Mouse (Mus musculus) heart, embryonic 16.5 days (tissue): Measurements from ENCODE around the gene Aff3. TPM values are rescaled to one million over a fixed set of nuclear protein-coding genes. Genes with fewer than 3 reads are reported as not detected.
A peak's percentile ranks its signal among the peaks of the same experiment; 100 is the strongest.

Source experiments
- ATAC-seq: fragments of 200-750 bp; cut with Nextera tagmentation; replicated peaks from 2 replicates; pipeline ENCODE4 v1.8.0; 2017; ENCODE audit warnings: moderate number of reproducible peaks; ENCODE audit not compliant: insufficient read depth, low FRiP score; ENCODE audit errors: extremely low read depth
- H3K27ac ChIP-seq: fragments of 300-500 bp; sonication (generic); 2 replicates; pipeline ENCODE4 v1.5.1; 2014; ENCODE audit warnings: mild to moderate bottlenecking, low read length, control low read depth, moderate library complexity
- H3K27me3 ChIP-seq: fragments of 300-500 bp; sonication (generic); 2 replicates; pipeline ENCODE4 v1.6.1; 2014; ENCODE audit warnings: low read length, mixed read lengths; ENCODE audit not compliant: control insufficient read depth, insufficient read depth
- H3K36me3 ChIP-seq: fragments of 300-500 bp; sonication (generic); 2 replicates; pipeline ENCODE4 v1.6.1; 2014; ENCODE audit not compliant: control insufficient read depth, insufficient read depth
- H3K4me1 ChIP-seq: fragments of 300-500 bp; sonication (generic); 2 replicates; pipeline ENCODE4 v1.6.1; 2014; ENCODE audit warnings: low read length, mixed read lengths; ENCODE audit not compliant: control insufficient read depth, insufficient read depth
- H3K4me2 ChIP-seq: fragments of 300-500 bp; sonication (generic); 2 replicates; pipeline ENCODE4 v1.6.1; 2014; ENCODE audit warnings: low read depth, mild to moderate bottlenecking, control low read depth, low read length
- H3K4me3 ChIP-seq: fragments of 300-500 bp; sonication (generic); 2 replicates; pipeline ENCODE4 v1.5.1; 2014; ENCODE audit warnings: mild to moderate bottlenecking, control low read depth, low read length
- H3K9ac ChIP-seq: fragments of 300-500 bp; sonication (generic); 2 replicates; pipeline ENCODE4 v1.6.1; 2014; ENCODE audit warnings: low read length, control low read depth
- H3K9me3 ChIP-seq: fragments of 300-500 bp; sonication (generic); replicated peaks from 2 replicates; pipeline ENCODE4 v1.6.1; 2016; ENCODE audit warnings: low read length; ENCODE audit not compliant: control insufficient read depth
- WGBS: fragments of 180-500 bp; shearing (Covaris S2); extraction: QIAGEN DNeasy Blood & Tissue Kit; methylation state at CpG from one replicate; pipeline ENCODE4 v1.1.7; 2014; 5-methylcytosine and 5-hydroxymethylcytosine counted together
- polyA plus RNA-seq: library from polyadenylated mRNA; unstranded; fragments of >200 nt; fragmentation: Nextera tagmentation; extraction: Ambion mirVana; gene quantifications from 2 replicates; pipeline ENCODE4 v1.2.1, GENCODE M21; 2015

Aff3 gene
- polyA plus RNA-seq, 1 experiment from 2014 or later, result 2.2 TPM

DNA sequence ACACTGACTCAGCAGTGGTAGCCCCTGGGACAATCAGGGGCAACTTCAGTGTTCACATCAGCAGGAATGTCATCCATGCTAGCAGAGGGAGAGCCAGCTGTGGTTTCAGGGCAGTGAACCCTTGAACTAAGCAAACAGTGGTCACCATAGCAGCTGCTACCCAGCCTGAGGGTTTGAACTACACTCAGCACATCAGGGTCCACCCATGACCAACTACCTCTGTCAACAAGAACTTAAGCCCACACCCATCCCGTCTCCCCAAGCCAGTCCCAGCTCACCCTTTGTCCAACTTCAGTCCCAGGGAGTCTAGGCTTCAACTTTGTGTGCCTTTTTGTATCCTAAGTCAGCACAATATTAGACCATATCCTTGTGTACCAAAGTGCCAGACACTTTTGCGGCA, 176.9 kb downstream of the Aff3 start:
- H3K9me3 ChIP-seq, result no peaks in the 10 kb centered on the region

GRCm38 (mm10) chr1:38483191-38483590, 181.6 kb downstream of the Aff3 start:
- H3K4me2 ChIP-seq, result no peak overlapping the region
- ATAC-seq, result no peak
- H3K27me3 ChIP-seq, result no peaks in the 10 kb centered on the region
- H3K9me3 ChIP-seq, result no peaks in the 10 kb centered on the region
- peaks cover 7% of the 10 kb centered on the region for H3K4me1 ChIP-seq
- 80% methylated on average over 2 of the region's 2 CpGs for WGBS
- H3K4me3 ChIP-seq, result no peak overlapping the region
- H3K9ac ChIP-seq, result no peak overlapping the region
- H3K27ac ChIP-seq, result no peak overlapping the region
- H3K36me3 ChIP-seq, result no peaks in the 10 kb centered on the region

More for the DNA sequence above, 176.9 kb downstream of the Aff3 start:
- Histone ChIP-seq H3K4me1 (peaks cover 5% of the 10 kb centered on the region), H3K9ac (no peak overlapping the region), H3K36me3 (no peaks in the 10 kb centered on the region), H3K27me3 (no peaks in the 10 kb centered on the region), H3K4me2 (no peak overlapping the region), H3K27ac (no peak overlapping the region), H3K4me3 (no peak overlapping the region)
- ATAC-seq, result no peak
- 89% methylated on average over 2 of the region's 2 CpGs for WGBS

DNA sequence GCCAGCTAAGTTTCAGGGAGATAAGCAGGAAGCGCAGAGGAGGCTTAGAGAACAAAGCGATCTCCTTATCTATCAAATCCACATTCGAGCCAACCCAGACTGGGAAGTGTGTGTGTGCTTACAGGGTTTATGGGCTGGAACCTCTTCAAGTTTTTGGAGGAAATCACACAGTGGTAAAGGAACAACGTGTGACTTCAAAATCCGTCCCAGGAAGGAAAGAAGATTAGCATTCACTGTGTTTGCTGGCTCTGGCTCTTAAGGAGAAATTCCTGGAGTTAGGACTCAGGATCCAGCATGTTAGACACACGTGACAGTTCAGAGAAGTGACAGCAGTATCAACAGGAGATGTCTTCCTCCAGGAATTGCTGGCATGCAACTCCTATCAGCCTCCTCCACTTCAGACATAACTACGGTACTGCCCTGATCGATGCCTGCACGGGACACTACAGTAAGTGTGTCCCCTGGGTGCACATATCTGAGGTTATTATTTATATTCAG, 186.5 kb downstream of the Aff3 start:
- H3K27ac ChIP-seq, result peak overlapping the region; percentile 18; the same call in 1 of the 2 replicates
- no peaks in the 10 kb centered on the region for H3K27me3 ChIP-seq
- H3K36me3 ChIP-seq, result no peaks in the 10 kb centered on the region
- peaks cover 13% of the 10 kb centered on the region for H3K4me1 ChIP-seq
- WGBS, result 13% methylated on average over 9 of the region's 9 CpGs
- no peak overlapping the region for H3K9ac ChIP-seq
- no peak overlapping the region for H3K4me3 ChIP-seq
- no peaks in the 10 kb centered on the region for H3K9me3 ChIP-seq
- H3K4me2 ChIP-seq, result peak overlapping the region; percentile 30; the same call in 1 of the 2 replicates
- 0 out of 2 replicates have a peak, but pooled peaks have one; percentile 28 for ATAC-seq

- peak overlapping the region; percentile 43; the same call in 1 of the 2 replicates for H3K9ac ChIP-seq
- peaks cover 10% of the 10 kb centered on the region for H3K4me1 ChIP-seq
- ATAC-seq, result peak; percentile 73
- no peaks in the 10 kb centered on the region for H3K9me3 ChIP-seq
- 25% methylated on average over 11 of the region's 11 CpGs for WGBS
- H3K4me2 ChIP-seq, result peak overlapping the region; percentile 44
- H3K36me3 ChIP-seq, result no peaks in the 10 kb centered on the region
- no peaks in the 10 kb centered on the region for H3K27me3 ChIP-seq
- H3K4me3 ChIP-seq, result peak overlapping the region; percentile 14; the same call in 1 of the 2 replicates
- H3K27ac ChIP-seq, result no peak overlapping the region
Observed at GRCm38 (mm10) chr1:38470817-38471216, 193.9 kb downstream of the Aff3 start.

GRCm38 (mm10) chr1:38470166-38470565, 194.6 kb downstream of the Aff3 start:
- Histone ChIP-seq H3K9me3 (no peaks in the 10 kb centered on the region), H3K4me3 (no peak overlapping the region), H3K27ac (no peak overlapping the region), H3K9ac (no peak overlapping the region), H3K36me3 (no peaks in the 10 kb centered on the region), H3K4me1 (peaks cover 8% of the 10 kb centered on the region), H3K4me2 (peak overlapping the region; percentile 44), H3K27me3 (no peaks in the 10 kb centered on the region)
- 54% methylated on average over 5 of the region's 5 CpGs for WGBS
- no peak for ATAC-seq

DNA sequence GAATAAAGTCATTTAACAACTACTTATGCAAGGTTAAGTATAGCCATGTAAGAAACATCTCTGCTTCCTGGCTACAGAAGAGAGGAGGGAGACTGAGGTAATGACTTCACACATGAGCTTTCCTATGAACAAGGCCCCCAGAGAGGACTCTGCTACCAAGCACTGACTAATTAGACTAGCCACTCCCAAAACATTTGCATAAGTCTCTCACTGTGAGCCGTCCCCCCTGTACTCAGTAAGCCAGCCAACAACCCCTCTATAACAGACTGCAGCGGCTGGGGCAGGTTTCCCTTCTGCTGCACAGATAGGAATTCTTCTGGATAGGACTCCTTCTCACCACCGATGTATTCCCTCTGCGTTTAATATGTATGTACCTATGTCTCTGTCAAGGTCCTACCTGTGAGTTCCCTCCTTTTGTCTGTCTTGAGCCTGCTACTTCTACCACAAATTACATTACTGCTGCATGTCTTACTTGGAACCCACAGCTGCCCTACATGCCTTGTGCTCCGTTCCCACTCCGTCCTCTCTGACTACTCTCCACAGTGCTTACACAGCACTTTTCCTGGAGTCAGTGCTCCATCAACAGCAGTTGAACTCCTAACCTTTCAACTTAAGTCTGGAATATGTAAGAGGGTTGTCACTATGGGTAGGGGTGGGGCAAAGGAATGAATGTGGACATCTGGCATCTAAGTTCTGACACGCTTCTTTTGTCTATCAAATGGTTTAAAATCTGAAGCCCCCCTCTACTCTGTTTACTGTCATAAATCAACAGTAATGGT, 197.3 kb downstream of the Aff3 start:
- Histone ChIP-seq H3K27ac (no peak overlapping the region), H3K4me2 (no peak overlapping the region), H3K27me3 (no peaks in the 10 kb centered on the region), H3K9me3 (no peaks in the 10 kb centered on the region), H3K4me1 (peaks cover 8% of the 10 kb centered on the region), H3K36me3 (no peaks in the 10 kb centered on the region), H3K4me3 (no peak overlapping the region), H3K9ac (no peak overlapping the region)
- no peak for ATAC-seq
- WGBS, result 44% methylated on average over 7 of the region's 7 CpGs

DNA sequence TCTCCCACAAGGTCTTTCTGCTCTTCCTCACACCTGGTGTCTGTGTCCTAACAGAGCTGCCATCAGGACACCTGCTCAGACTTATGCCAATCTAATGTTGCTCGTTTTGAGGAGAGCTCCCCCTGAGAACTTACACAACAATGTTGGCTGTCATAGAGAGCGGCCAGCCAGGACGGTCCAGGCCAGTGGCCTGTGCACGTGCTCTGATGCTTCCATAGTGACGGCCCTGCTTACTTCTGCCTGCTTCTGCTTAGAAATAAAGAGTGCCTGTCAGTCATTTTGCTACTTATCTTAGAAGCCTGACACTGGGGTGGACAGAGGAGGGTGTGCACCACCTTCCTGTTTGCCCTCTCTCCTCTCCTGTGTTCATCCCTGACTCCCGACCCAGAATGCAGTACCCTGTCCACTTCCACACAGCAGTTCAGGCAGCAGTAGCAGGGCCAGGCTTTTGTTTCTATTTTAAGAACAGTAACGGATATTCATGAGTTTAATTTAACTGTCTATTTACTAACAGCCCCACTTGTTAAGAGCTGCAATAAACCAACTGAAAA, 208.0 kb downstream of the Aff3 start:
- peaks cover 15% of the 10 kb centered on the region for H3K4me1 ChIP-seq
- H3K27me3 ChIP-seq, result no peaks in the 10 kb centered on the region
- H3K36me3 ChIP-seq, result no peaks in the 10 kb centered on the region
- 32% methylated on average over 7 of the region's 7 CpGs for WGBS
- H3K9me3 ChIP-seq, result no peaks in the 10 kb centered on the region
- ATAC-seq, result peak; percentile 41
- no peak overlapping the region for H3K4me2 ChIP-seq
- no peak overlapping the region for H3K4me3 ChIP-seq
- H3K9ac ChIP-seq, result peak overlapping the region; percentile 29; the same call in 1 of the 2 replicates
- no peak overlapping the region for H3K27ac ChIP-seq

- H3K9ac ChIP-seq, result no peak overlapping the region
- WGBS, result 56% methylated on average over 8 of the region's 8 CpGs
- H3K36me3 ChIP-seq, result no peaks in the 10 kb centered on the region
- H3K9me3 ChIP-seq, result no peaks in the 10 kb centered on the region
- H3K27ac ChIP-seq, result no peak overlapping the region
- H3K4me3 ChIP-seq, result no peak overlapping the region
- no peak overlapping the region for H3K4me2 ChIP-seq
- ATAC-seq, result no peak
- peaks cover 22% of the 10 kb centered on the region for H3K4me1 ChIP-seq
- no peaks in the 10 kb centered on the region for H3K27me3 ChIP-seq
Observed at GRCm38 (mm10) chr1:38454921-38455320, 209.8 kb downstream of the Aff3 start.

GRCm38 (mm10) chr1:38451367-38451766, 213.4 kb downstream of the Aff3 start:
- no peaks in the 10 kb centered on the region for H3K9me3 ChIP-seq
- no peak for ATAC-seq
- H3K27ac ChIP-seq, result no peak overlapping the region
- H3K4me1 ChIP-seq, result peaks cover 34% of the 10 kb centered on the region
- no peak overlapping the region for H3K4me3 ChIP-seq
- no peak overlapping the region for H3K9ac ChIP-seq
- no peaks in the 10 kb centered on the region for H3K27me3 ChIP-seq
- 88% methylated on average over 6 of the region's 6 CpGs for WGBS
- no peak overlapping the region for H3K4me2 ChIP-seq
- H3K36me3 ChIP-seq, result no peaks in the 10 kb centered on the region
